Mouse (Mus musculus) G1E (cell line): ENCODE measurements around the gene Rgl1.

Source experiments
- CTCF ChIP-seq: IDR thresholded peaks from 2 replicates; pipeline ENCODE4 v1.5.1; 2012; ENCODE audit warnings: low read depth, low read length, inconsistent platforms, mixed read lengths
- GATA2 ChIP-seq: IDR thresholded peaks from 2 replicates; pipeline ENCODE4 v1.6.1; 2012; ENCODE audit warnings: low read depth, low read length, inconsistent platforms, borderline replicate concordance
- TAL1 ChIP-seq: conservative IDR thresholded peaks from 2 replicates; pipeline ENCODE4 v1.6.1; 2012; ENCODE audit warnings: low read depth, low read length, inconsistent platforms, mixed read lengths

GRCm38 (mm10) chr1:152468443-152468842 lies 297.7 kb downstream of the Rgl1 start:
- TF ChIP-seq CTCF (no peak), GATA2 (no peak), TAL1 (no peak)
